ENCODE assay signal across 9 mouse cellular contexts in genomic region chr2:29802827-29803201, GRCm38 (mm10). TPM values are rescaled to one million over a fixed set of nuclear protein-coding genes. Genes with fewer than 3 reads are reported as not detected.
DNase-seq lines count a peak whose midpoint lies in the region; ATAC-seq and TF ChIP-seq lines count a peak whose summit lies in the region.
"Had no signal": no experiment of that assay in that cellular context is flagged by ENCODE, and none has a peak within 500 bp of the region (broad histone marks: within the 10 kb centered on the region; RNA-seq: fewer than 3 reads in every experiment).

No protein-coding gene starts in this region.

- H3K4me1 ChIP-seq in testis, adult 2 months (ENCODE audit: control insufficient read depth, insufficient read depth, low read length), result no peaks in the 10 kb centered on the region
- H3K4me1 ChIP-seq in limb, embryonic 14.5 days (ENCODE audit: control insufficient read depth, insufficient read depth, low read length), result peaks cover 12% of the 10 kb centered on the region
- H3K4me1 ChIP-seq in stomach, embryonic 15.5 days, result peaks cover 9% of the 10 kb centered on the region; the same call in 1 of the 2 replicates

- H3K4me2 ChIP-seq in limb, embryonic 14.5 days (replicated peaks; ENCODE audit: low read depth, low read length, severe bottlenecking), result peak overlapping the region; percentile 77
- peak overlapping the region; percentile 81 for H3K4me2 ChIP-seq in stomach, embryonic 15.5 days

- no peaks in the 10 kb centered on the region for H3K9me3 ChIP-seq in limb, embryonic 14.5 days (ENCODE audit: control insufficient read depth, low read length)
- H3K9me3 ChIP-seq in stomach, embryonic 15.5 days, result no peaks in the 10 kb centered on the region

- no peaks in the 10 kb centered on the region for H3K36me3 ChIP-seq in testis, adult 2 months (ENCODE audit: control insufficient read depth, insufficient read depth, low read length)
- H3K36me3 ChIP-seq in limb, embryonic 14.5 days (ENCODE audit: control insufficient read depth, insufficient read depth, low read length), result peaks cover 29% of the 10 kb centered on the region
- peaks cover 24% of the 10 kb centered on the region for H3K36me3 ChIP-seq in stomach, embryonic 15.5 days

- H3K4me3 ChIP-seq in testis, adult 2 months (ENCODE audit: control insufficient read depth, low read depth, low read length), result peak overlapping the region; percentile 82
- H3K4me3 ChIP-seq in limb, embryonic 14.5 days (replicated peaks; ENCODE audit: low read length), result peak overlapping the region; percentile 80
- H3K4me3 ChIP-seq in stomach, embryonic 15.5 days (replicated peaks), result peak overlapping the region; percentile 86

- no peak overlapping the region for H3K27ac ChIP-seq in testis, adult 2 months (ENCODE audit: control insufficient read depth, insufficient read depth, low read depth, low read length)
- peak overlapping the region; percentile 65 for H3K27ac ChIP-seq in limb, embryonic 14.5 days (replicated peaks; ENCODE audit: low read depth, low read length)
- H3K27ac ChIP-seq in stomach, embryonic 15.5 days, result peak overlapping the region; percentile 81

- TF ChIP-seq POLR2A in testis, adult 2 months (IDR thresholded peaks at IDR 0.05; ENCODE audit: control insufficient read depth, low read depth, low read length), result no peak
- 0 out of 2 replicates have a peak, but pooled peaks have one; percentile 2 for TF ChIP-seq POLR2A in limb, embryonic 14.5 days (IDR thresholded peaks at IDR 0.05; ENCODE audit: borderline replicate concordance, extremely low read depth, insufficient read depth, insufficient read length)

- peak overlapping the region; percentile 75 for H3K9ac ChIP-seq in limb, embryonic 14.5 days (ENCODE audit: low read depth, low read length, severe bottlenecking)
- H3K9ac ChIP-seq in stomach, embryonic 15.5 days, result peak overlapping the region; percentile 83

- ATAC-seq in limb, embryonic 14.5 days (ENCODE audit: low FRiP score, low read depth), result peak; percentile 74
- peak; percentile 1; the same call in 1 of the 2 replicates for ATAC-seq in stomach, embryonic 15.5 days (ENCODE audit: insufficient read depth, low FRiP score, low read depth)
- ATAC-seq in granulocyte monocyte progenitor cell, adult 5-6 weeks (replicated peaks; ENCODE audit: poor library complexity, severe bottlenecking), result no peak

- WGBS in limb, embryonic 14.5 days, result 0% methylated on average over 31 of the region's 39 CpGs
- WGBS in stomach, embryonic 15.5 days, result under 1% methylated on average over 37 of the region's 39 CpGs

- DNase-seq in embryo, embryonic 10.5 days (ENCODE audit: low spot score), result peak; percentile 48
- no peak for DNase-seq in embryo, embryonic 11 days
- DNase-seq in testis, postnatal 10 days (ENCODE audit: low spot score), result no peak
- no peak for DNase-seq in limb, embryonic 14.5 days (ENCODE audit: low spot score)
- no peak for DNase-seq in urinary bladder, adult 2 months (ENCODE audit: low spot score)

- TF ChIP-seq CTCF in testis, adult 2 months (IDR thresholded peaks at IDR 0.05; ENCODE audit: control insufficient read depth, insufficient read depth, insufficient replicate concordance, low read depth, low read length), result no peak

- H3K27me3 ChIP-seq in testis, adult 2 months (ENCODE audit: control insufficient read depth, insufficient read depth, low read length), result no peaks in the 10 kb centered on the region
- H3K27me3 ChIP-seq in limb, embryonic 14.5 days (ENCODE audit: control insufficient read depth, insufficient read depth, low read length), result no peaks in the 10 kb centered on the region
- H3K27me3 ChIP-seq in stomach, embryonic 15.5 days (replicated peaks), result no peaks in the 10 kb centered on the region

RNA-seq across cellular contexts. Expression of gene Slc27a4, which starts 0.4 kb away (rescaled TPM):
- polyA plus RNA-seq in testis, adult 2 months (2012; rRNA removed), result 4.1 and 5.5 TPM in 2 replicates
- 24.0 and 29.7 TPM in 2 replicates for polyA plus RNA-seq in limb, embryonic 14.5 days (2012; rRNA removed)
- polyA plus RNA-seq in limb, embryonic 14.5 days (2014; fragmentation: Nextera tagmentation; extraction: Ambion mirVana), result 17.1 and 17.7 TPM in 2 replicates
- 19.7 and 21.3 TPM in 2 replicates for polyA plus RNA-seq in stomach, embryonic 15.5 days (2015; fragmentation: Nextera tagmentation; extraction: Ambion mirVana)
- polyA plus RNA-seq in urinary bladder, adult 2 months (2012; rRNA removed), result 30.0 and 33.6 TPM in 2 replicates
- 5.1 and 6.8 TPM in 2 replicates for total RNA-seq in granulocyte monocyte progenitor cell, adult 5-6 weeks (2014; fragmentation: Nextera tagmentation)
- total RNA-seq in granulocyte monocyte progenitor cell, adult 5-6 weeks (2017), result 6.3 and 6.6 TPM in 2 replicates

RNA-seq across cellular contexts. Expression of gene Trub2, which starts 14.5 kb away (rescaled TPM):
- 12.4 and 16.8 TPM in 2 replicates for polyA plus RNA-seq in testis, adult 2 months (2012; rRNA removed)
- polyA plus RNA-seq in limb, embryonic 14.5 days (2012; rRNA removed), result 45.8 and 49.2 TPM in 2 replicates
- 24.2 and 29.5 TPM in 2 replicates for polyA plus RNA-seq in limb, embryonic 14.5 days (2014; fragmentation: Nextera tagmentation; extraction: Ambion mirVana)
- polyA plus RNA-seq in stomach, embryonic 15.5 days (2015; fragmentation: Nextera tagmentation; extraction: Ambion mirVana), result 32.2 and 36.3 TPM in 2 replicates
- polyA plus RNA-seq in urinary bladder, adult 2 months (2012; rRNA removed), result 21.6 and 26.1 TPM in 2 replicates
- 31.4 and 39.4 TPM in 2 replicates for total RNA-seq in granulocyte monocyte progenitor cell, adult 5-6 weeks (2014; fragmentation: Nextera tagmentation)
- total RNA-seq in granulocyte monocyte progenitor cell, adult 5-6 weeks (2017), result 28.2 and 64.7 TPM in 2 replicates

RNA-seq across cellular contexts. Expression of gene Coq4, which starts 15.5 kb away (rescaled TPM):
- polyA plus RNA-seq in testis, adult 2 months (2012; rRNA removed), result 125 and 134 TPM in 2 replicates
- 27.2 and 31.6 TPM in 2 replicates for polyA plus RNA-seq in limb, embryonic 14.5 days (2012; rRNA removed)
- 29.4 and 34.1 TPM in 2 replicates for polyA plus RNA-seq in limb, embryonic 14.5 days (2014; fragmentation: Nextera tagmentation; extraction: Ambion mirVana)
- polyA plus RNA-seq in stomach, embryonic 15.5 days (2015; fragmentation: Nextera tagmentation; extraction: Ambion mirVana), result 33.3 and 35.7 TPM in 2 replicates
- 24.3 and 25.7 TPM in 2 replicates for polyA plus RNA-seq in urinary bladder, adult 2 months (2012; rRNA removed)
- total RNA-seq in granulocyte monocyte progenitor cell, adult 5-6 weeks (2014; fragmentation: Nextera tagmentation), result 14.8 and 18.2 TPM in 2 replicates
- 7.2 and 7.4 TPM in 2 replicates for total RNA-seq in granulocyte monocyte progenitor cell, adult 5-6 weeks (2017)

RNA-seq across cellular contexts. Expression of gene Urm1, which starts 17.1 kb away (rescaled TPM):
- polyA plus RNA-seq in testis, adult 2 months (2012; rRNA removed), result 22.7 and 25.1 TPM in 2 replicates
- 68.3 and 87.6 TPM in 2 replicates for polyA plus RNA-seq in limb, embryonic 14.5 days (2012; rRNA removed)
- polyA plus RNA-seq in limb, embryonic 14.5 days (2014; fragmentation: Nextera tagmentation; extraction: Ambion mirVana), result 26.3 and 28.3 TPM in 2 replicates
- polyA plus RNA-seq in stomach, embryonic 15.5 days (2015; fragmentation: Nextera tagmentation; extraction: Ambion mirVana), result 19.1 and 20.0 TPM in 2 replicates
- 36.8 and 46.5 TPM in 2 replicates for polyA plus RNA-seq in urinary bladder, adult 2 months (2012; rRNA removed)
- 17.0 and 24.9 TPM in 2 replicates for total RNA-seq in granulocyte monocyte progenitor cell, adult 5-6 weeks (2014; fragmentation: Nextera tagmentation)
- 17.8 and 21.1 TPM in 2 replicates for total RNA-seq in granulocyte monocyte progenitor cell, adult 5-6 weeks (2017)

RNA-seq across cellular contexts. Expression of gene Gm13547, which starts 43.7 kb away (rescaled TPM):
- polyA plus RNA-seq in testis, adult 2 months (2012; rRNA removed), result 130 and 146 TPM in 2 replicates
- not detected in 2 replicates for polyA plus RNA-seq in limb, embryonic 14.5 days (2012; rRNA removed)
- 0.98 TPM in 1 of 2 replicates, not detected in the other for polyA plus RNA-seq in limb, embryonic 14.5 days (2014; fragmentation: Nextera tagmentation; extraction: Ambion mirVana)
- polyA plus RNA-seq in stomach, embryonic 15.5 days (2015; fragmentation: Nextera tagmentation; extraction: Ambion mirVana), result not detected in 2 replicates
- polyA plus RNA-seq in urinary bladder, adult 2 months (2012; rRNA removed), result not detected in 2 replicates
- total RNA-seq in granulocyte monocyte progenitor cell, adult 5-6 weeks (2014; fragmentation: Nextera tagmentation), result not detected in 2 replicates
- not detected in 2 replicates for total RNA-seq in granulocyte monocyte progenitor cell, adult 5-6 weeks (2017)
- total RNA-seq: heart, postnatal 14 days had no signal
